Mouse (Mus musculus) MEL (cell line): ENCODE measurements at regions not wholly inside any gene's neighbourhood (a gene's known extent, or its start where the extent isn't known, plus 50 kb on each side); places are given as distances from the start of the nearest gene placed in this dataset.

ENCODE experiments used
- CTCF ChIP-seq, 3 experiments: IDR thresholded peaks in 2 of 3; conservative IDR thresholded peaks in 1 of 3; 2 replicates each; pipeline ENCODE4 v1.5.1; 2011 to 2012; ENCODE audit warnings: low read length in 3 of 3, low read depth in 2 of 3, mild to moderate bottlenecking in 2 of 3, improper control_type of control experiment in 1 of 3, inconsistent platforms in 1 of 3, mixed read lengths in 1 of 3, moderate library complexity in 1 of 3; ENCODE audit not compliant: control insufficient read depth in 1 of 3, insufficient read depth in 1 of 3, poor library complexity in 1 of 3, severe bottlenecking in 1 of 3
- POLR2A ChIP-seq, 2 experiments: IDR thresholded peaks; 2 replicates each; pipeline ENCODE4 v1.6.1; 2011 to 2012; ENCODE audit warnings: low read length in 2 of 2, mild to moderate bottlenecking in 2 of 2, control low read depth in 1 of 2, improper control_type of control experiment in 1 of 2, low read depth in 1 of 2, moderate library complexity in 1 of 2; ENCODE audit not compliant: control insufficient read depth in 1 of 2, insufficient read depth in 1 of 2, poor library complexity in 1 of 2
- TAL1 ChIP-seq: IDR thresholded peaks from 2 replicates; pipeline ENCODE4 v1.6.1; 2012; ENCODE audit warnings: mild to moderate bottlenecking, inconsistent platforms, low read length, moderate library complexity, mixed read lengths

DNA sequence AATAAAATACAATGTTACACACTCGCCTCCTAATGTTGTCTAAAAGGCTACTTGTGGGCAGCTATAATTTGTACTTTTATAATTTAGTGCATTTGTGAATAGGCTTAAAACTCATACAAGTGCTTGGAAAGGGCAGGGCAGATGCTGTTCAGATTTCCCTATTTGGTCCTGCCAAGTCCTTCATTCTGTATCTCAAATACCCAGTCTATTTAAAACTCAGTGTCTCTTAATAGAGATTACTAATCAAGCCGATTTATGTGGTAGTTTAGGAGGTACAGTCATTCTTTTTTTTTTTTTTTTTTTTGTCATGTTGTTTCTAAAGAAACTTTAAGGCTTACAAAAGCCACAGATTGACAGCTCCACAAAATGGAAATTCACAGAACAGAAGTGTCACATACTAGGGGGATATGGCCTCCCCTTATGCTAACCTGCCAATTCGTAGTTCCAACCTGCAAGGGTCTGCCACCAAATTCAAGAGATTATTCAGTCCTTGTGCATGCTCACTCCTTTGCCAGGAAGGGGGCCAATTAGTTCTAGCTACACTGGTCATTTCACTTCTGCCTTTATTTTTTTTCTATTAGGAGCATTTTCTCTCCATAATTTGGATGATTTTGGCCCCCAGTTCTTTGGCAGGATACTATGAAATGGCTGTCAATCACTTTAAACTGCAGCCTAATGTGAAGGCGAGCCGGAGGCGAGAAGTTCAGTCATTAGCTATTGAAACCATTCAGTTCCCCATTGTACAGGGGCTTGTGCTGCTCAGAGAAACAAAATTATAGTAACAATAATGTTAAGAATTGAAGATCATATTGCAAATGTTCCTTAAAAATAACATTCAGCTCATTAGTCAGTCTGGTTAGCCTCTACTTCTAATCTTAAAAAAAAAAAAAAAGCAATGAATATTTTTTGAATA, 247.9 kb upstream of the Mms22l start:
- no peak for TF ChIP-seq TAL1
- TF ChIP-seq CTCF (IDR thresholded peaks at IDR 0.05 in 2 of 3, conservative IDR thresholded peaks at IDR 0.05 in 1 of 3; ENCODE audit: control insufficient read depth in 1 of 3, insufficient read depth in 1 of 3, low read depth in 2 of 3, low read length in 3 of 3, poor library complexity in 1 of 3, severe bottlenecking in 1 of 3) = no peak
- TF ChIP-seq POLR2A (IDR thresholded peaks at IDR 0.05; ENCODE audit: control insufficient read depth in 1 of 2, insufficient read depth in 1 of 2, low read depth in 1 of 2, low read length in 2 of 2, poor library complexity in 1 of 2) = no peak
